Mouse (Mus musculus): ENCODE measurements around the gene Tmem56. TPM values are rescaled to one million over a fixed set of nuclear protein-coding genes. Genes with fewer than 3 reads are reported as not detected.

The Tmem56 gene
- total RNA-seq, 1 experiment = 0.67 TPM

DNA sequence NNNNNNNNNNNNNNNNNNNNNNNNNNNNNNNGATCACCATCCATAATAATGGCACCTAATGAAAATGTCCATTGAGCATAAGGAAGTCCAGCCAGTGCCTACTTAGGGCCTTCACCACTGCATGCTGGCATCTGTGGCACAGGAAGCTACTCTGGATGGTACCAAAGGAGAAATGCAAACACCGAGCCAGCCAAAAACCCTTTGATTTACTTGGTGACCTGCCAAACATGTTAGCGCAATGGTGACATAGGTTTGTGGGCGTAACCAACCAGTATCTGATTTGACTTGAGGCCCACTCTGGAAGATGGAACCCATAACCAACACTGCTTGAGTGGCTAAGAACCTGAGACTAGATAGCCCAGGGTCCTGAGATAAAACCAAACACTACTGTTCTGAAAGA, 97.7 kb downstream of the Tmem56 start:
- H3K4me1 ChIP-seq (ENCODE audit: control insufficient read depth in 2 of 2, insufficient read depth in 2 of 2, low read length in 2 of 2, poor library complexity in 1 of 2) = no peaks in the 10 kb centered on the region
- no peak for DNase-seq (ENCODE audit: low read depth, low spot score)
- no peaks in the 10 kb centered on the region for H3K9me3 ChIP-seq (ENCODE audit: control insufficient read depth, insufficient read depth, low read depth, low read length)
- in situ Hi-C loops (cut with MboI; ENCODE audit: low sequenced_read_pairs in 2 of 2, unreplicated experiment in 2 of 2) = no loop called here
- H3K27ac ChIP-seq (ENCODE audit: insufficient read depth, low read depth, low read length, poor library complexity, severe bottlenecking) = no peak overlapping the region
- H3K4me3 ChIP-seq (ENCODE audit: insufficient read depth in 1 of 2, low read depth in 1 of 2, low read length in 2 of 2, poor library complexity in 1 of 2, severe bottlenecking in 1 of 2) = no peak overlapping the region
- H3K36me3 ChIP-seq (ENCODE audit: control insufficient read depth, insufficient read depth, low read length, poor library complexity, severe bottlenecking) = no peaks in the 10 kb centered on the region
- H3K9ac ChIP-seq (ENCODE audit: insufficient read depth, low read depth, low read length, poor library complexity, severe bottlenecking) = no peak overlapping the region
- TF ChIP-seq MAFK (IDR thresholded peaks at IDR 0.05; ENCODE audit: insufficient read depth, low read depth, low read length) = no peak
- TF ChIP-seq CHD2 (IDR thresholded peaks at IDR 0.05; ENCODE audit: low read depth, low read length) = no peak
- no peak for TF ChIP-seq ZNF384 (IDR thresholded peaks at IDR 0.05; ENCODE audit: low read depth, low read length)
- no peak for TF ChIP-seq HCFC1 (IDR thresholded peaks at IDR 0.05; ENCODE audit: borderline replicate concordance, insufficient read depth, low read length)
- no peak for TF ChIP-seq ZC3H11A (IDR thresholded peaks at IDR 0.05; ENCODE audit: borderline replicate concordance, low read depth, low read length)

DNA sequence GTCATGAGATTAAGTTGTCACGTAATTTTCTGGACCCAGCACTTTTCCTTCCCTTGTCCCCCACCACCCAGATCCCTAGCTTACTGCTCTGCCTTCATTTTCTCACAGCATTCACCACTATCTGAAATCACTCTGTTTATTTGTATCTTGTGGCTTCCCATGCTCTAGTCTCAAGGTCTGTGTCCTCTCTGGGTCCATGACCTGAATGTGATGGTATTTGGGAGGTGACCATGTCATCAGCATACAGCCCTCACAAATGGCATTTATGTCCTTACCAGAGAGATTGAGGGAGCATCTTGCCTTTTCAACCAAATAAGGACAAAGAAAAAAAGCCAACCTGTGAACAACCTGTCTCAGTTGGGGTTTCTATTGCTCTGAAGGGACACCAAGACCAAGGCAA, 106.9 kb downstream of the Tmem56 start:
- DNase-seq (ENCODE audit: low read depth, low spot score) = no peak
- Histone ChIP-seq H3K36me3 (ENCODE audit: control insufficient read depth, insufficient read depth, low read length, poor library complexity, severe bottlenecking) (no peaks in the 10 kb centered on the region), H3K4me3 (ENCODE audit: insufficient read depth in 1 of 2, low read depth in 1 of 2, low read length in 2 of 2, poor library complexity in 1 of 2, severe bottlenecking in 1 of 2) (no peak overlapping the region), H3K4me1 (ENCODE audit: control insufficient read depth in 2 of 2, insufficient read depth in 2 of 2, low read length in 2 of 2, poor library complexity in 1 of 2) (0 out of 4 replicates have a peak, but pooled peaks cover 0 to 3% of the 10 kb centered on the region in 2 experiments), H3K9me3 (ENCODE audit: control insufficient read depth, insufficient read depth, low read depth, low read length) (no peaks in the 10 kb centered on the region), H3K27ac (ENCODE audit: insufficient read depth, low read depth, low read length, poor library complexity, severe bottlenecking) (no peak overlapping the region), H3K9ac (ENCODE audit: insufficient read depth, low read depth, low read length, poor library complexity, severe bottlenecking) (no peak overlapping the region)
- in situ Hi-C loops (cut with MboI; ENCODE audit: low sequenced_read_pairs in 2 of 2, unreplicated experiment in 2 of 2) = no loop called here
- TF ChIP-seq ZC3H11A (IDR thresholded peaks at IDR 0.05; ENCODE audit: borderline replicate concordance, low read depth, low read length) = no peak
- TF ChIP-seq HCFC1 (IDR thresholded peaks at IDR 0.05; ENCODE audit: borderline replicate concordance, insufficient read depth, low read length) = no peak
- no peak for TF ChIP-seq CHD2 (IDR thresholded peaks at IDR 0.05; ENCODE audit: low read depth, low read length)
- no peak for TF ChIP-seq MAFK (IDR thresholded peaks at IDR 0.05; ENCODE audit: insufficient read depth, low read depth, low read length)
- no peak for TF ChIP-seq ZNF384 (IDR thresholded peaks at IDR 0.05; ENCODE audit: low read depth, low read length)

DNA sequence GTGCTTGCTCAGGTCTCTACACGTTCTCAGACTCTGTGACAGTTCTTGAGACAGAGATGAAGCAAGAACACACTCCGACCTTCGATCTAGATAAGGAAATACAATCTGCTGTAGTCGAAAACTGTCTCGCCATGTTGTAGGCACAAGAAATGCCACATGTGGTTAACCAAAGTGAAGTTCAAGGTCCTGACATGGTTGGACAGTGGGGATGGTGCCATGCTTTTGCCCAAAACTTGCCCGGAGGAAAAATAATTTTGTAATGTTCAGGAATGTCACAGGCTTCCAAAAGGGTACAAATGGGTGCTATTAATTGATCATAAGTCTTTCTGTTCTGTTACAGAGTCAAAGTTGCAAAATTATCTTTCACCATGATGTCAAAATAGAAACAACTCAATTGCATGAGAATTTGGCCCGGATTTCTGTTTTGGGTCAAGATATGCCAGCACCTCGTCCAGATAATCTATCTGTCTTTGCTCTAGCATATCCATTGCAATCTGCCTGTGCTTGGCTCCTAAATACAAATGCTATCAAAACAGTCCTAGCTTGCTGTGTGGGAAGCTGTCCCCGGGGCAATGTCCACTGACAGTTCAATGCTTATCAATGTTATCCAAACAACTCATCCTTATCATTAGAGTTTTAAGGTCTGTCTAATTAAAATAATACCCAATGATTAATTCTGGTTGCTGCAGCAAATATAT, 108.5 kb downstream of the Tmem56 start:
- Histone ChIP-seq H3K36me3 (ENCODE audit: control insufficient read depth, insufficient read depth, low read length, poor library complexity, severe bottlenecking) (no peaks in the 10 kb centered on the region), H3K9me3 (ENCODE audit: control insufficient read depth, insufficient read depth, low read depth, low read length) (no peaks in the 10 kb centered on the region), H3K4me3 (ENCODE audit: insufficient read depth in 1 of 2, low read depth in 1 of 2, low read length in 2 of 2, poor library complexity in 1 of 2, severe bottlenecking in 1 of 2) (no peak overlapping the region), H3K27ac (ENCODE audit: insufficient read depth, low read depth, low read length, poor library complexity, severe bottlenecking) (no peak overlapping the region), H3K9ac (ENCODE audit: insufficient read depth, low read depth, low read length, poor library complexity, severe bottlenecking) (no peak overlapping the region), H3K4me1 (ENCODE audit: control insufficient read depth in 2 of 2, insufficient read depth in 2 of 2, low read length in 2 of 2, poor library complexity in 1 of 2) (0 out of 4 replicates have a peak, but pooled peaks cover 0 to 3% of the 10 kb centered on the region in 2 experiments)
- DNase-seq (ENCODE audit: low read depth, low spot score) = no peak
- in situ Hi-C loops (cut with MboI; ENCODE audit: low sequenced_read_pairs in 2 of 2, unreplicated experiment in 2 of 2) = no loop called here
- no peak for TF ChIP-seq MAFK (IDR thresholded peaks at IDR 0.05; ENCODE audit: insufficient read depth, low read depth, low read length)
- TF ChIP-seq ZC3H11A (IDR thresholded peaks at IDR 0.05; ENCODE audit: borderline replicate concordance, low read depth, low read length) = no peak
- no peak for TF ChIP-seq HCFC1 (IDR thresholded peaks at IDR 0.05; ENCODE audit: borderline replicate concordance, insufficient read depth, low read length)
- TF ChIP-seq CHD2 (IDR thresholded peaks at IDR 0.05; ENCODE audit: low read depth, low read length) = no peak
- TF ChIP-seq ZNF384 (IDR thresholded peaks at IDR 0.05; ENCODE audit: low read depth, low read length) = no peak

DNA sequence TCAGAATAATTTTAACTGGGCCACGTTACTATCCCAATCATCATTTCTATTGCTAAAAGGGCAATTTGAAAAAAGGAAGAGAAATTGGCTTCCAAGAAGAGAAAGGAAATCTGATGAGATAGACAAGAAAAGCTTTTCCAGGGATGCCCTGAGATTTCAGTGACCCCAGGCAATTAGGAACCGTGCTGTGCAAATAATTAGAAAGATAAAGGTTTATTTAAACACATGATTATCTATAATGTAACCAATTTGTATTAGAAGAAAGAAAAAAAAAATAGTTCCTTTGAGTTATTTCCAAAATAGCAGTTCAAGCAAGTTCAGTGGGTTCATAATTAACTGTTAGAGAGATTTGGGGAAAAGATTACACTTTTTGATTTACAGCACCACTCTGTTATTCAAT, 110.2 kb downstream of the Tmem56 start:
- Histone ChIP-seq H3K4me3 (ENCODE audit: insufficient read depth in 1 of 2, low read depth in 1 of 2, low read length in 2 of 2, poor library complexity in 1 of 2, severe bottlenecking in 1 of 2) (no peak overlapping the region), H3K36me3 (ENCODE audit: control insufficient read depth, insufficient read depth, low read length, poor library complexity, severe bottlenecking) (no peaks in the 10 kb centered on the region), H3K9ac (ENCODE audit: insufficient read depth, low read depth, low read length, poor library complexity, severe bottlenecking) (no peak overlapping the region), H3K27ac (ENCODE audit: insufficient read depth, low read depth, low read length, poor library complexity, severe bottlenecking) (no peak overlapping the region), H3K4me1 (ENCODE audit: control insufficient read depth in 2 of 2, insufficient read depth in 2 of 2, low read length in 2 of 2, poor library complexity in 1 of 2) (0 out of 4 replicates have a peak, but pooled peaks cover 0 to 3% of the 10 kb centered on the region in 2 experiments), H3K9me3 (ENCODE audit: control insufficient read depth, insufficient read depth, low read depth, low read length) (no peaks in the 10 kb centered on the region)
- in situ Hi-C loops (cut with MboI; ENCODE audit: low sequenced_read_pairs in 2 of 2, unreplicated experiment in 2 of 2) = no loop called here
- DNase-seq (ENCODE audit: low read depth, low spot score) = no peak
- TF ChIP-seq ZC3H11A (IDR thresholded peaks at IDR 0.05; ENCODE audit: borderline replicate concordance, low read depth, low read length) (no peak), MAFK (IDR thresholded peaks at IDR 0.05; ENCODE audit: insufficient read depth, low read depth, low read length) (no peak), ZNF384 (IDR thresholded peaks at IDR 0.05; ENCODE audit: low read depth, low read length) (no peak), CHD2 (IDR thresholded peaks at IDR 0.05; ENCODE audit: low read depth, low read length) (no peak), HCFC1 (IDR thresholded peaks at IDR 0.05; ENCODE audit: borderline replicate concordance, insufficient read depth, low read length) (no peak)

All from ES-E14 (cell line).